Mouse (Mus musculus): ENCODE data around the gene Cadps2.

Cadps2 gene

GRCm38 (mm10) chr6:23361842-23362451 lies 477.3 kb downstream of the Cadps2 start:
- no peak for DNase-seq (ENCODE audit: low spot score in 2 of 2)

GRCm38 (mm10) chr6:23360596-23360995 lies 478.6 kb downstream of the Cadps2 start:
- DNase-seq (ENCODE audit: low spot score in 2 of 2): no peak

DNA sequence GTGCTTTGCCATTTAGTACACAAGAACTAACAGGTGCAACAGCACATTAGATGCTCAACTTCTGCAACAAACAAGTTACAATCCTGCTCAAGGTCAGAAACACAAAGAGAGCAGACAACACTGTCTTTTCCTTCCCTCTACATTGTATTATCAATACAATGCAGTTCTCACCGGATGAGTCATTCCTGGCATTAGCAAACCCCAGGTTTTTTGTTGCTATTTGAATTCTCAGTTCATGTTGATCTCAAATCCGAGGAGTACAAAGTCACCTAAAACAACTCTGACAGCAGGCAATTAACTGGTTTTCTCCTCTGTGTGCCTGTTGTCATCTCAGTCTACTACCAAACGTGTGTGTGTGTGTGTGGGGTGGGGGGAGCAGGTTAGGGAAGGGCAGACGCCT lies 483.1 kb downstream of the Cadps2 start:
- no peak for DNase-seq (ENCODE audit: low spot score in 2 of 2)

- no peak for DNase-seq (ENCODE audit: low spot score in 2 of 2)
Observed at GRCm38 (mm10) chr6:23353480-23353879, 485.7 kb downstream of the Cadps2 start.

DNA sequence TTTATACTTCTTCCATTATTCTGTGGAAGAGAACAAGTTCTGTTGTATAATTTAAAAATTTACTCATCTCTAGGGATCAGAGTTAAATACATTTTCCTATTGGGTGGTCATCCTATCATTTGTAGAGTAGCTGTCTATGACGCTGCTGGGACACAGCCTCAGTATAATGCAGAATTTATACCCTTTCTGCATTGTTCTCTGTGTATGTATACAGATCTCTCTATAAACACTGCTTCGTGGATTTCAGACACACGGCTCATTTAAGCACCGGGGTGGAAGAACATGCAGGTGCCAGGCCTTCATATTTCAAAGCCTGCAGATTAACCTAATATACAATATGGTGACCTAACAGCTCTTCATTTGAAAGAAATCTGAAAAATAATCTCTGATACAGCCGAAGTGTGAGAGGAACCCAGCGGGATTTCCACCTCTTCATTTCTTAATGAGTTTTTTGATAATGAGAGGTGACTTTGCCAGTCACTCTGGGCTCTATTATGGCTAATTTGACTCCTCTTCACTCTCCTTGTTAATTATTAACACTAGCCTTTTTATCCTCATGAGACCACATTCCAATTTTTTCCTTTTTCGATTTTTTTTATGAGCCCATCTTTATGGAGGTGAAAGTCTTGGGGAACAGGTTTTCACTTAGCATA lies 501.7 kb downstream of the Cadps2 start:
- no peak for DNase-seq (ENCODE audit: low spot score in 2 of 2)

GRCm38 (mm10) chr6:23314945-23315344 lies 524.3 kb downstream of the Cadps2 start:
- DNase-seq (ENCODE audit: low spot score in 2 of 2): no peak

- DNase-seq (ENCODE audit: low spot score in 2 of 2): no peak
Observed at GRCm38 (mm10) chr6:23314291-23314690, 524.9 kb downstream of the Cadps2 start.

GRCm38 (mm10) chr6:23306046-23306445 lies 533.2 kb downstream of the Cadps2 start:
- DNase-seq (ENCODE audit: low spot score in 2 of 2): no peak

DNA sequence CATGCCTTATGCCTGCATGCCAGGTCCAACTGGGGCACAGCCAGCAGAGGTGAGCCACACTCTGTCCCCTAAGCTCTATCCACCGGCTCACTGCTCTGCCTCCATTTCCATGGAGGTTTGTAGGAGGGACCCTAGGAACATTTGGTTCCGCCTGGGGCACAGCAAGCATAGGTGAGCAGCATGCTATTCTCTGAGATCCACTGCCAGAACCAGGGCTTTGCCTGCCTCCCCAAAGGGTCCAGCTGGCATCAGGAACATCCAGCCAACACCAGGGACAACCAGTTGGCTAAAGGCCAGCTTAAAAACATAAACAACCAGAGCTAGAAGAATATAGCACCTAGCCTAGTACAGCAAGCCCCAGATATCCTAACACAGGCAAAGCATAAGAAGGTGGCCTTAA lies 540.6 kb downstream of the Cadps2 start:
- no peak for DNase-seq (ENCODE audit: low spot score in 2 of 2)

GRCm38 (mm10) chr6:23294685-23295084 lies 544.5 kb downstream of the Cadps2 start:
- DNase-seq (ENCODE audit: low spot score in 2 of 2): no peak

GRCm38 (mm10) chr6:23288752-23289151 lies 550.5 kb downstream of the Cadps2 start:
- DNase-seq (ENCODE audit: low spot score in 2 of 2): no peak

- no peak for DNase-seq (ENCODE audit: low spot score in 2 of 2)
Observed at GRCm38 (mm10) chr6:23281514-23281820, 557.8 kb downstream of the Cadps2 start.

GRCm38 (mm10) chr6:23280811-23281513 lies 558.3 kb downstream of the Cadps2 start:
- no peak for DNase-seq (ENCODE audit: low spot score in 2 of 2)

DNA sequence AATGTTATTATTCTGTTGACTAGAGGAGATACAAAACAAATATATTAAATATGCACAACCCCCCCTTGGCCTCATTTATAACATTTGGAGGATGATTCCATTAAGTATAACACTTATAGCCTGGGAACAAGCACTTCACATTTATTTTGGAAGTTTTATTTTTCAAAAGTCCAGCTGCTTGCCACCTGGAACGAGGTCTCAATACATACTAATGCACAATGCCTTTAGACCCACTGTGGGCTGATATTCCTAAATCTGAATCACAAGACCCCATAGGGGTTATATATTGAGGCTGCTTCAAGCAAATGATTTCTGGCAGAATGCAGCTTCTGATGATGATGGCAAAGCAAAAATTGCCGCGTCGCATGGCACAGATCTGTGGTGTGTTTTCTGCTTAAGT lies 565.7 kb downstream of the Cadps2 start:
- DNase-seq (ENCODE audit: low spot score in 2 of 2): no peak

DNA sequence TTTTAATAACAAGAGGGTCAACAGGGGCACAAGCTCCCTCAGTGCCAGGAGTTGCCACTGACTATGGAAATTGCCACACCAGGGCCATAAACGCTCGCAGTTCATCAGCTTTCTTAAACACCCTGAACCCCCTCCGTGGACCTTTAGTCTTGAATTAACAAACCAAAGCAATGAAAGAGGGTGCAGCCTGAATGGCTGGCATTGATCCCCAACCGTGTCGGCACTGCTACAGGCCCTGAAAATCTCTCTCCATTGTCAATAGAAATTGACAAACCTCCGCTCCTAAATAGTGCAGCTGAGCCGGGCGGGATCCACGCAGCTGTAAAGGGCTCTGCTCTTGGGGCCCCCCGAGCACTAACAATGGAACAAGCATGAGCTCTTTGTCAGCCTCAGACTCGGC lies 566.2 kb downstream of the Cadps2 start:
- DNase-seq (ENCODE audit: low spot score in 2 of 2): no peak

- no peak for DNase-seq (ENCODE audit: low spot score in 2 of 2)
Observed at GRCm38 (mm10) chr6:23272542-23272941, 566.7 kb downstream of the Cadps2 start.

DNA sequence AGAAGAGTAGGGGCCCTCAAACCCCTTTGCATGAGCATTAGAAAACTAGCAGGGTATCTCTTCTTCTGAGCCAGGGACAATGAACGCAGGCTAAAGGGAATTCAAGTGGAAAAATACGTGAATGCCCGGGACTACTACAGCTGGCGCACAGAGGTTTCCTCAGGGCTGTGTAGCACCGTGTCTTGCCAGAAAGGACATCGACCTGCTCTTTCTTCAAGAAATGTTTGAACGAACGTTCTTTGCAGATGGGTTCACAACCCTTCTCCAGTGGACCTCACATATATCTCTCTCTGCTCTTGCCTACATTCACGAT lies 578.5 kb downstream of the Cadps2 start:
- DNase-seq (ENCODE audit: low spot score in 2 of 2): no peak

DNA sequence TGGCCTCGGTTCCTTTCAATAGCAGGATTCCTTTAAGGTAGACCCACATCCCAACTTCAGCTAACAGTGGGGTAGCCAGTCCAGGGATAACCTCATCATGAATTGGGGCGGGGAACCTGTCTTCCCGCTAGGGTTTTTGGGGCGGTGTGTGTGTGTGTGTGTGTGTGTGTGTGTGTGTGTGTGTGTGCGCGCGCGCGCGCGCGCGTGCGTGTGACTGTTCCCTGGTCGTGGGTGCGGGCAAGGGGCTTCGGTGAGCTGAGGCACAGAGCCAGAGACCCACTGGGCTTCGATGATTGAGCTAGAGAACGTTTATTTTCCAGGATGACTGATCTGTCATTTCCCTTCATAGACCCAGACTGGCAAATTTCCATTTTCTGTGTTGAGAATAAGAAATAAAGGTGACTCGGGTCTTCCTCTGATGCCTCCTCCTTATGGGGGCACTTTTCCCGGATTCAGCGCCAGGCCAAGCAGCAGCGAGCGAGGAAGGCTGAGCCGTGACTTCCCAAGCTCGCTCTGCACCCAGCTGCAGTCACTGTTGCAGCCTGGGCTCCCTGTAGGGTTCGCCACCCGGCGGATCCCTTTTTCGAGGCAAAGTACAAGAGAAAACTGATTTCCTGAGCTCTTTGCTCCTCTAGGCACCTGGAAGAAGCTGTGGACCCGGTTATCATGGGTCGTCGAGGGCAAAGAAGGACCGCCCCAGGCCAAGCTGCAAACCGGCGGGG lies 579.0 kb downstream of the Cadps2 start:
- DNase-seq (ENCODE audit: low spot score in 2 of 2): no peak

DNA sequence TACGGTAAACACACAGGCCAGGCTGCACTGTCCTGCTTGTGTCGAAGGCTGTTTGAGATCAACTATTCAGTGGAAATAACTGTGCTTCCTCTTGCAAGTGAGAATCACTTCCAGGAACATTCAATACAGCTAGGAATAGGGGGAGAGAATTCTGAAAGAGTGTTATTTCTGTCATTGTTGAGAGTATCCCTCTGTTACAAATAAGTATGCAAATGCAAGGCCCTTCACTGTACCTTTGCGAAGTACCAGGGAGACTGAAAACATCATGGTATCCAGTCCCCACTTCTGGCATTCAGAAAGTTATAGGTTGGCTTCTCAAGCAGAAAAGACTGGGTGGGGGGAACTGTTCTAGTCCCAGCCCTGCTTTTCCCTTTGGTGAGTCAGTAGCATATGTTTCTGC lies 581.2 kb downstream of the Cadps2 start:
- DNase-seq (ENCODE audit: low spot score in 2 of 2): no peak

GRCm38 (mm10) chr6:23255161-23255560 lies 584.1 kb downstream of the Cadps2 start:
- no peak for DNase-seq (ENCODE audit: low spot score in 2 of 2)

- no peak for DNase-seq (ENCODE audit: low spot score in 2 of 2)
Observed at GRCm38 (mm10) chr6:23254644-23255043, 584.6 kb downstream of the Cadps2 start.

DNA sequence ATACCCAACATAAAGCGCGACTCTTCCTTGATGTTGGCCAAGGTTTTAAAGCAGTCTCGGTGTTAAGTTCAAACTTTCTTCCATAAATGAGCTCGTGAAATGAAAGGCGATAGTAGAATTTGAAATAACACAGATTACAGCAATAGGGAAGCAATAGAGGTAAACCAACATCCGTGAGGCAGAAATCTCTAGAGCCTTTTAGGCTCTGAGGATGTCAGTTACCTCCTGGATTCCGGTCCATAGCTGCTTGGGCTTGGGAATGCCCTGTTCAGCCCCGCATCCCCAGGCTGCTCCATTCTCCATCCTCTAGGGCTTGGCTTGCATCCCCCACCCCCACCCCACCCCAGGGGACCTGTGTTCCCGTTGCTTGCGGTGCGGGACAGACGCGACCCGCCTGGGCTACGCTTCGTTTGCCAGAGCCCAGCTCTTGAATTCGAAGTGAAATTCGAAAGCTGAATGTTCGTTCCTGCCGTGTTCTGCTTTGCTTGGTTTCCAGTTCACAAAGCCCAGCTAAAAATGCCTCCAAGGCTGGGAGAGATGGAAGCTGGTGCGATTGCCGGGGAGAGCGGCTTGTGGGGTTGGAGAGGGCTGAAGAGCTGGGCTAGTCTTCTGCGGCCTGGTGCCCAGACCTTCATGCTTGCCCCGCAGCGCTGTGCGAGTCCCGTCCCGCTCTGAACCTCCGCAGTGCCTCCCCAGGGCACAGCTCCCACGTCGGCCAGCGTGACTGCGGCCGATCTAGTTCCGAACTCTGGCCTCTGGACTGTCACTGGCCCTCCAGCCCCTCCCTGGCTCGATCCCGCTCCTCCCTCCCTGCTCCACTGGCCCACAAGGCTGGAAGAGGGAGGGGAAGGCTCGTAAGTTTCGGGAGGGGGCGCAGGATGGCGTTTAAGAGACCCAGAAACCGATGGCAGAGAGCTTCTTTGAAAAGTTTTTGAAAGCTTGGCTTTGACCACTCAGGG lies 585.6 kb downstream of the Cadps2 start:
- DNase-seq (ENCODE audit: low spot score in 2 of 2): no peak
